In the genomic region with DNA sequence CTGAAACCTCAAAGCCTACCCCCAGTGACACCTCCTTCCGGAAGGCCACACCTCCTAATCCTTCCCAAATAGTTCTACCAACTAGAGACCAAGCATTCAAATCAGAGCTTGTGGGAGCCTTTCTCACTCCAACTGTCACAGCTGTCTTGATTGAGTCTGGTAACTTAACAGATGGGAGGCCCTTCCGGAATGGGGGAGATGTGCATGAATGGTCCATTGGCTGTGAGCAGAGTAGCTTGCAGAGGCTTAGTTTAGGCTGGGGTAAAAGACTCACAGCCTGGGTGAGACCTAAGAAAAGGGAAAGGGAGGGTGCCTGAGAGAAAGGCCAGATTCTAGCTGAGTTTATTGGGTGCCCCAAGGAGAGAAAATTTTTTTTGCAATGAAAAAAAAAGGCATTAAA, we compare ENCODE assay signal across 15 mouse cellular contexts.
"Had no signal": no experiment of that assay in that cellular context is flagged by ENCODE, and none has a peak within 500 bp of the region (broad histone marks: within the 10 kb centered on the region; RNA-seq: fewer than 3 reads in every experiment).

No protein-coding gene starts in this region.

- H3K27me3 ChIP-seq: liver, embryonic 13.5 days; midbrain, embryonic 12.5 days; midbrain, embryonic 15.5 days; neural tube, embryonic 13.5 days; stomach, embryonic 15.5 days had no signal

- H3K9ac ChIP-seq: liver, embryonic 13.5 days; midbrain, embryonic 12.5 days; midbrain, embryonic 15.5 days; neural tube, embryonic 13.5 days; stomach, embryonic 15.5 days had no signal

- DNase-seq: kidney, adult 18-20 months; kidney, postnatal 25 days; layer of hippocampus, postnatal 36 days; liver, embryonic 13.5 days; retina, postnatal 1 day; right cerebral cortex, postnatal 25 days; thymus, postnatal 36 days had no signal

- ATAC-seq: inflammation-experienced regulatory T-cells, adult 6 months; intestine, embryonic 16.5 days; midbrain, embryonic 15.5 days had no signal

- H3K4me3 ChIP-seq: left cerebral cortex, adult 2 months; liver, embryonic 13.5 days; midbrain, embryonic 12.5 days; midbrain, embryonic 15.5 days; neural tube, embryonic 13.5 days; stomach, embryonic 15.5 days had no signal

- H3K9me3 ChIP-seq: liver, embryonic 13.5 days; midbrain, embryonic 12.5 days; midbrain, embryonic 15.5 days; neural tube, embryonic 13.5 days; stomach, embryonic 15.5 days had no signal

- H3K4me1 ChIP-seq: midbrain, embryonic 12.5 days; midbrain, embryonic 15.5 days had no signal

- H3K27ac ChIP-seq: left cerebral cortex, adult 2 months; liver, embryonic 13.5 days; macrophage; midbrain, embryonic 12.5 days; midbrain, embryonic 15.5 days; neural tube, embryonic 13.5 days; stomach, embryonic 15.5 days had no signal

- H3K4me2 ChIP-seq: liver, embryonic 13.5 days; midbrain, embryonic 12.5 days; midbrain, embryonic 15.5 days; neural tube, embryonic 13.5 days; stomach, embryonic 15.5 days had no signal

- H3K36me3 ChIP-seq: liver, embryonic 13.5 days; midbrain, embryonic 12.5 days; midbrain, embryonic 15.5 days; neural tube, embryonic 13.5 days; stomach, embryonic 15.5 days had no signal
